Mouse (Mus musculus): ENCODE results near the gene Cdk9. TPM values are rescaled to one million over a fixed set of nuclear protein-coding genes. Genes with fewer than 3 reads are reported as not detected.

The Cdk9 gene
- polyA plus RNA-seq, 1 experiment from 2014 or later, result 79.2 TPM

DNA sequence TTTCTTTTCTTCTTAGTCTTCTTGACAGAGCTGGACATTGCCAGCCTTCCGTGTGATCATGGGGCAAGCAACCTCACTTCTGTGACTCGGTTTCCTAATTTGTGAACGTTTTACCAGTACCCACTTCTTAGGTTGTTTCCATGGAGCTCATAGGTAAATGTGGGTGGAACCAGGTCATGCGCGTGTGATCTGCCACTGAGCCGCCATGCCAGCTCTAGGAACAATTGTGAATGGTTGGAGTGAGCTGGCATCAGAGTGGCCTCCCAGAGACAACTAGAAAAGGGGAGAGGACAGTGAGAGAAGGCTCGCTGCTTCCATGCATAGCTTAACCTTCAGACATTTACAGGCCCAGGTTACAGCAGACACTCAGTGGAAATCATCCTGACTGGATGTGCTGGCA, 44.7 kb downstream of the Cdk9 start:
- ATAC-seq (replicated peaks; ENCODE audit: insufficient number of reproducible peaks, low FRiP score, low TSS enrichment, low read depth) (no peak), DNase-seq (ENCODE audit: low spot score) (no peak)
- H3K36me3 ChIP-seq (replicated peaks; ENCODE audit: control insufficient read depth, insufficient read depth, low read depth, low read length), result no peaks in the 10 kb centered on the region
- no peaks in the 10 kb centered on the region for H3K9me3 ChIP-seq (replicated peaks; ENCODE audit: control insufficient read depth, low read length)
- H3K4me1 ChIP-seq (ENCODE audit: control insufficient read depth, insufficient read depth, low read length), result no peaks in the 10 kb centered on the region
- H3K27me3 ChIP-seq (ENCODE audit: control insufficient read depth, insufficient read depth, low read length), result no peaks in the 10 kb centered on the region
- no peak overlapping the region for H3K4me2 ChIP-seq (ENCODE audit: low read depth, low read length)
- H3K4me3 ChIP-seq (ENCODE audit: low read depth, low read length), result no peak overlapping the region
- H3K27ac ChIP-seq (replicated peaks; ENCODE audit: low read depth, low read length), result no peak overlapping the region
- H3K9ac ChIP-seq (replicated peaks; ENCODE audit: low read length), result no peak overlapping the region
- 89% methylated on average over 7 of the region's 7 CpGs for WGBS

DNA sequence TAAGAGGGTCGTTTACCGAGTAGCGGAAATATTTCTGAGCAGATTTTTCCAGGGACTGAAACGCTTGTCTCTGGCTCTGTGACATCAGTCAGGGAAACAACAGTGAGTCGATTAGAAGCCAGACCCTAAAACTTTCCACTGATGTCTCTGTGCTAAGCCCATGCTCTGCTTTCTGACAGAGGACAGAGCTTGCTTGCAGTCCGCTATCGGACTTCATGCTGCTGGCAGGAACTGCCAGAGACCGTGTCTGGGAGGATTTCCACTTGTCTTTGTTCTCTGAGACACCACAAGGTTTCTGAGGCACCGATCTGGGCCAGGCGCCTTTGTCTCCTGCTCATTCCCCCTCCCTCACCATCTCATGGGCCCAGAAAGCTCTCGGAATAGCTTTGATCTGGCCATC, 45.1 kb downstream of the Cdk9 start:
- no peak for DNase-seq (ENCODE audit: low spot score)

DNA sequence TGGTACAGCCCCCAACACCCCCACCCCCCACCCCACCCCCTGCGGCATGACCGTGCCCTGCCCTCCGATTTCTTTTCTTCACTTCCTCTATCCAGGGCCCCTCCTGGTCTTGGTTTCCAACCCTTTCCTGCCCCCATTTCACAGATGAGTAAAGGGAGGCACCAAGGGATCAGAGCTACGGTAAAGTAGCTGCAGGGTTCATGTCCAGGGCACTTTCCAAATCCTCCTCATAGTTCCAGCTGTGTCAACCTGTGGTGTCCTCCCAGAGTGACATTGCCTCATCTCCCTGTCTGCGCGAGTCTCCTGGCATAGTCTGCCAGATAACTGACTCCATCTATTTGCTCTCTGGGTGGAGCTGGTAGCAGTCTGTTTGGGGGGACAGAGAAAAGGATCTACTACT, 47.0 kb downstream of the Cdk9 start:
- Histone ChIP-seq H3K4me1 (ENCODE audit: control insufficient read depth, insufficient read depth, low read length) (no peaks in the 10 kb centered on the region), H3K4me2 (ENCODE audit: low read depth, low read length) (no peak overlapping the region), H3K9me3 (replicated peaks; ENCODE audit: control insufficient read depth, low read length) (no peaks in the 10 kb centered on the region), H3K27me3 (ENCODE audit: control insufficient read depth, insufficient read depth, low read length) (no peaks in the 10 kb centered on the region), H3K36me3 (replicated peaks; ENCODE audit: control insufficient read depth, insufficient read depth, low read depth, low read length) (no peaks in the 10 kb centered on the region), H3K4me3 (ENCODE audit: low read depth, low read length) (no peak overlapping the region), H3K9ac (replicated peaks; ENCODE audit: low read length) (no peak overlapping the region), H3K27ac (replicated peaks; ENCODE audit: low read depth, low read length) (no peak overlapping the region)
- no peak for DNase-seq (ENCODE audit: low spot score)
- 84% methylated on average over 6 of the region's 6 CpGs for WGBS
- no peak for ATAC-seq (replicated peaks; ENCODE audit: insufficient number of reproducible peaks, low FRiP score, low TSS enrichment, low read depth)

More for the DNA sequence above, 45.1 kb downstream of the Cdk9 start:
- no peaks in the 10 kb centered on the region for H3K36me3 ChIP-seq (replicated peaks; ENCODE audit: control insufficient read depth, insufficient read depth, low read depth, low read length)
- no peaks in the 10 kb centered on the region for H3K9me3 ChIP-seq (replicated peaks; ENCODE audit: control insufficient read depth, low read length)
- no peak overlapping the region for H3K4me3 ChIP-seq (ENCODE audit: low read depth, low read length)
- no peak for ATAC-seq (replicated peaks; ENCODE audit: insufficient number of reproducible peaks, low FRiP score, low TSS enrichment, low read depth)
- 61% methylated on average over 11 of the region's 11 CpGs for WGBS
- no peak overlapping the region for H3K27ac ChIP-seq (replicated peaks; ENCODE audit: low read depth, low read length)
- no peaks in the 10 kb centered on the region for H3K4me1 ChIP-seq (ENCODE audit: control insufficient read depth, insufficient read depth, low read length)
- H3K9ac ChIP-seq (replicated peaks; ENCODE audit: low read length), result no peak overlapping the region
- no peak overlapping the region for H3K4me2 ChIP-seq (ENCODE audit: low read depth, low read length)
- H3K27me3 ChIP-seq (ENCODE audit: control insufficient read depth, insufficient read depth, low read length), result no peaks in the 10 kb centered on the region

DNA sequence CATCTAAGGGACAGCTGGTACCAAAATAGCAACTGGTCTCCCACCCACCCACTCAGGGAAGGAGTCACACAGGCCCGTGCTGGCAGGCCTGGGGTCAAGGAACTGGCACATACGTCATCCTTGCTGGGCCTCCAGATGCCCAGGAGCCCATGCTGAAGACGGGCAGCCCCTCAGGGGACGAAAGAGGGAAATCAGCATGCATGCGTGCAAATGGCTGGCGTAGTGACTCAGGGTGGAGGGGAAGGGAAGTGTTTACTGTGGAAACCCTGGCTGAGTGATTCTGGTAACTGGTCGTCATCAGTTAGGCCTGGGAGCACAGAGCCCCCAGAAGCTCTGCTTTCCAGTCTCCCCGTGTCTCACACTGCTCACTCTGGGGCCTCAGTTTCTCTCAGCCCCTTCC, 47.5 kb downstream of the Cdk9 start:
- Histone ChIP-seq H3K27me3 (ENCODE audit: control insufficient read depth, insufficient read depth, low read length) (no peaks in the 10 kb centered on the region), H3K4me1 (ENCODE audit: control insufficient read depth, insufficient read depth, low read length) (no peaks in the 10 kb centered on the region), H3K4me2 (ENCODE audit: low read depth, low read length) (no peak overlapping the region), H3K9ac (replicated peaks; ENCODE audit: low read length) (no peak overlapping the region), H3K36me3 (replicated peaks; ENCODE audit: control insufficient read depth, insufficient read depth, low read depth, low read length) (no peaks in the 10 kb centered on the region), H3K27ac (replicated peaks; ENCODE audit: low read depth, low read length) (no peak overlapping the region), H3K4me3 (ENCODE audit: low read depth, low read length) (no peak overlapping the region), H3K9me3 (replicated peaks; ENCODE audit: control insufficient read depth, low read length) (no peaks in the 10 kb centered on the region)
- ATAC-seq (replicated peaks; ENCODE audit: insufficient number of reproducible peaks, low FRiP score, low TSS enrichment, low read depth), result no peak
- DNase-seq (ENCODE audit: low spot score), result no peak
- 73% methylated on average over 8 of the region's 8 CpGs for WGBS

DNA sequence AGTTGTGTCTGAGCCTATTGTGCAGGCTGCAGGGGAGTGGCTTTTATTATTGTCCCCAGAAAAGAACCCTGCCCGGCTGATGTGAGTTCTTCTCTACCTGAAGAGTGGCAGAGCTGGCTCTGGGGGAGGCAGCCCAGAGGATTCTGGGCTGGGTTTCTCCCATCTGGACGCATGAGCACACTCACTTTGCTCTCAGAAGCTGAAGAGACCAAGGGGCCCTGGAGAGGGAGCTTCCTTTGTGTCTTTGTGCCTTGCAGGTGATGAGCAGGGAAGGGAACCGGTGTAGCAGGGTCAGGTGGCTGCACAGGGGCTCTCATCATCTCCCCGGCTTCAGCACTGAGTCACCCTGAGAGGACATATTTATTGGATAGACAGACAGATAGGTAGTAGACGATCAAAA, 50.6 kb downstream of the Cdk9 start:
- no peak for DNase-seq (ENCODE audit: low spot score)
- 63% methylated on average over 5 of the region's 5 CpGs for WGBS
- ATAC-seq (replicated peaks; ENCODE audit: insufficient number of reproducible peaks, low FRiP score, low TSS enrichment, low read depth), result no peak
- no peaks in the 10 kb centered on the region for H3K4me1 ChIP-seq (ENCODE audit: control insufficient read depth, insufficient read depth, low read length)
- no peaks in the 10 kb centered on the region for H3K27me3 ChIP-seq (ENCODE audit: control insufficient read depth, insufficient read depth, low read length)
- no peak overlapping the region for H3K4me3 ChIP-seq (ENCODE audit: low read depth, low read length)
- H3K36me3 ChIP-seq (replicated peaks; ENCODE audit: control insufficient read depth, insufficient read depth, low read depth, low read length), result no peaks in the 10 kb centered on the region
- H3K4me2 ChIP-seq (ENCODE audit: low read depth, low read length), result no peak overlapping the region
- no peak overlapping the region for H3K9ac ChIP-seq (replicated peaks; ENCODE audit: low read length)
- no peaks in the 10 kb centered on the region for H3K9me3 ChIP-seq (replicated peaks; ENCODE audit: control insufficient read depth, low read length)
- H3K27ac ChIP-seq (replicated peaks; ENCODE audit: low read depth, low read length), result 0 out of 2 replicates have a peak overlapping the region, but pooled peaks have one; percentile 20

DNA sequence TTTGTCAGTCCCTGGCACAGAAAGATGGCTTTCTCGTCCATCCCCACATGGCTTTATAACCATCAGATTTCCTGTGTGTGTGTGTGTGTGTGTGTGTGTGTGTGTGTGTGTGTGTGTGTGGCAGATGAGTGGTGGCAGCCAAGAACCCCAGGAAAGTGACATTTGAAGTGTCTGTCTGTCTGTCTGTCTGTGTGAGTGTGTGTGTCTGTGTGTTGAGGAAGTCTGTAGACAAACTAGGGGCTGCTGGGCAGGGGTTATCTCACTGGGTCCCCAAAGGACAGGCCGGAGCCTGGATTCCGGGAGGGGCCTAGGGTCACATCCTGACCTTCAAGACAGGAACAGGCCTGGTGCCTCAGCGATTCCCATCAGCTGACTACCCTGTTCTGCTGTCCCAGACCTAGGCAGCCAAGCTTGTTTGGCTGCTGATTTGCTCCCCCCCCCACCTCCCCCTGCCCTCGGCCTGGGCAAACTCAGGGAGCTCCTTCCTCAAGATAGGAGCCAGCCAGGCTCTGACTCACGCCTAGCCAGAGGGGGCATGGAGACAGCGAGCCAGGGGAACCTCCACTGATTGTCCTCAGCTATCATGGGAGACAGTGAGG, 51.3 kb downstream of the Cdk9 start:
- no peaks in the 10 kb centered on the region for H3K4me1 ChIP-seq (ENCODE audit: control insufficient read depth, insufficient read depth, low read length)
- H3K4me3 ChIP-seq (ENCODE audit: low read depth, low read length), result no peak overlapping the region
- no peaks in the 10 kb centered on the region for H3K27me3 ChIP-seq (ENCODE audit: control insufficient read depth, insufficient read depth, low read length)
- H3K36me3 ChIP-seq (replicated peaks; ENCODE audit: control insufficient read depth, insufficient read depth, low read depth, low read length), result no peaks in the 10 kb centered on the region
- H3K9ac ChIP-seq (replicated peaks; ENCODE audit: low read length), result no peak overlapping the region
- DNase-seq (ENCODE audit: low spot score) (no peak), ATAC-seq (replicated peaks; ENCODE audit: insufficient number of reproducible peaks, low FRiP score, low TSS enrichment, low read depth) (no peak)
- H3K27ac ChIP-seq (replicated peaks; ENCODE audit: low read depth, low read length), result 0 out of 2 replicates have a peak overlapping the region, but pooled peaks have one; percentile 20
- WGBS, result 37% methylated on average over 7 of the region's 7 CpGs
- H3K4me2 ChIP-seq (ENCODE audit: low read depth, low read length), result no peak overlapping the region
- H3K9me3 ChIP-seq (replicated peaks; ENCODE audit: control insufficient read depth, low read length), result no peaks in the 10 kb centered on the region

DNA sequence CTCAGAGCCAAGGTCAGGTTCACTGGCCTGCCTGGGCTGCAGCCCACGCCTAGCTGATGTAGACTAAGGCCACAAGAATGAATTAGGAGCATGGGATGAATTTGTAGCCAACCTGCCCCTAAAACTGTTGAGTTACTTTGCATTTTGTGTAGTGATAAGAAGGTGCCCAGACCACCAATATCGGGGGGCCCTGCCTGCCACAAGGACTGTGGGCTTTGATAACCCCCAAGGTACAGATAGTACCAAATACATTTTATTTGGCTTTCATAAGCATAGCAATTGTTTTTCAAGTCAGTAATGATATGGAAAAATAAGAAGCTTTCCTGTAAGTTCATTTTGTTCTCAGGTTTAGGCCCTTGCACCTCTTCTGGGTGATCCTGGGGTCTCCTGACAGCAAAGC, 54.0 kb downstream of the Cdk9 start:
- H3K27me3 ChIP-seq (ENCODE audit: control insufficient read depth, insufficient read depth, low read length), result no peaks in the 10 kb centered on the region
- 84% methylated on average over 2 of the region's 2 CpGs for WGBS
- H3K36me3 ChIP-seq (replicated peaks; ENCODE audit: control insufficient read depth, insufficient read depth, low read depth, low read length), result no peaks in the 10 kb centered on the region
- H3K4me2 ChIP-seq (ENCODE audit: low read depth, low read length), result no peak overlapping the region
- H3K4me3 ChIP-seq (ENCODE audit: low read depth, low read length), result no peak overlapping the region
- ATAC-seq (replicated peaks; ENCODE audit: insufficient number of reproducible peaks, low FRiP score, low TSS enrichment, low read depth) (no peak), DNase-seq (ENCODE audit: low spot score) (no peak)
- H3K27ac ChIP-seq (replicated peaks; ENCODE audit: low read depth, low read length), result no peak overlapping the region
- H3K4me1 ChIP-seq (ENCODE audit: control insufficient read depth, insufficient read depth, low read length), result peaks cover 3% of the 10 kb centered on the region
- H3K9me3 ChIP-seq (replicated peaks; ENCODE audit: control insufficient read depth, low read length), result no peaks in the 10 kb centered on the region
- no peak overlapping the region for H3K9ac ChIP-seq (replicated peaks; ENCODE audit: low read length)

DNA sequence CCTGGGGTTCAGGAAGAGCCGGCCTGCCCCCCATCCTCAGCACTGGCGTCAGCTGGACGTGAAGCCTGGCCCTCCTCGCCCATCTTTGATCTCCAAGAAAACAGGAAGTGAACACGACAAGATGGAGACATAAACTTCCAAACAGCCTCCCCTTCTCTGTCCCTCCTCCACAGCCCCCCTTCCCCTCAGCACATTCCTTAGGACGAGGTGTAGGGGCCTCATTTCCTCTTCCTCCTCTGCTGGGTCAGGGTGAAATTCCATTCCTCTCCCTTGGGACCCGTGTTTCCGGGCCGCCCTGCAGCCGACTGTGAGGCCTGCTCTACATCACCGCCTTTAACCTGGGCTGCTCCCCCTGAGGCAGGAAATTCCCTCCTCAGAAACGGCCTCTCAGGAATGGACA, 57.0 kb downstream of the Cdk9 start:
- Histone ChIP-seq H3K4me2 (ENCODE audit: low read depth, low read length) (no peak overlapping the region), H3K27me3 (ENCODE audit: control insufficient read depth, insufficient read depth, low read length) (no peaks in the 10 kb centered on the region), H3K4me3 (ENCODE audit: low read depth, low read length) (no peak overlapping the region), H3K4me1 (ENCODE audit: control insufficient read depth, insufficient read depth, low read length) (peaks cover 3% of the 10 kb centered on the region), H3K36me3 (replicated peaks; ENCODE audit: control insufficient read depth, insufficient read depth, low read depth, low read length) (no peaks in the 10 kb centered on the region), H3K9ac (replicated peaks; ENCODE audit: low read length) (no peak overlapping the region), H3K9me3 (replicated peaks; ENCODE audit: control insufficient read depth, low read length) (no peaks in the 10 kb centered on the region), H3K27ac (replicated peaks; ENCODE audit: low read depth, low read length) (peak overlapping the region; percentile 66)
- ATAC-seq (replicated peaks; ENCODE audit: insufficient number of reproducible peaks, low FRiP score, low TSS enrichment, low read depth) (peak; percentile 67), DNase-seq (ENCODE audit: low spot score) (peak; percentile 78)
- WGBS, result 22% methylated on average over 12 of the region's 12 CpGs

All from embryonic facial prominence, embryonic 11.5 days (tissue).